Mouse (Mus musculus) intestine, embryonic 16.5 days (tissue): Measurements from ENCODE around the gene Arl6ip4. TPM values are rescaled to one million over a fixed set of nuclear protein-coding genes. Genes with fewer than 3 reads are reported as not detected.
A peak's percentile ranks its signal among the peaks of the same experiment; 100 is the strongest.

Source experiments
- ATAC-seq: fragments of 200-750 bp; cut with Nextera tagmentation; 2 replicates; pipeline ENCODE4 v1.8.0; 2017; ENCODE audit warnings: moderate TSS enrichment, moderate library complexity
- H3K27ac ChIP-seq: fragments of 300-500 bp; sonication (generic); 2 replicates; pipeline ENCODE4 v1.5.1; 2014; ENCODE audit warnings: mild to moderate bottlenecking, low read length
- H3K27me3 ChIP-seq: fragments of 300-500 bp; sonication (generic); replicated peaks from 2 replicates; pipeline ENCODE4 v1.6.1; 2014; ENCODE audit warnings: low read length, control low read depth, mixed read lengths; ENCODE audit not compliant: control insufficient read depth, insufficient read depth
- H3K36me3 ChIP-seq: fragments of 300-500 bp; sonication (generic); 2 replicates; pipeline ENCODE4 v1.6.1; 2014; ENCODE audit warnings: low read length, control low read depth; ENCODE audit not compliant: control insufficient read depth, insufficient read depth
- H3K4me1 ChIP-seq: fragments of 300-500 bp; sonication (generic); 2 replicates; pipeline ENCODE4 v1.6.1; 2014; ENCODE audit warnings: low read length, control low read depth, mixed read lengths; ENCODE audit not compliant: control insufficient read depth, insufficient read depth
- H3K4me2 ChIP-seq: fragments of 300-500 bp; sonication (generic); 2 replicates; pipeline ENCODE4 v1.6.1; 2014; ENCODE audit warnings: low read depth, low read length, control low read depth
- H3K4me3 ChIP-seq: fragments of 300-500 bp; sonication (generic); 2 replicates; pipeline ENCODE4 v1.5.1; 2014; ENCODE audit warnings: mild to moderate bottlenecking, low read length
- H3K9ac ChIP-seq: fragments of 300-500 bp; sonication (generic); 2 replicates; pipeline ENCODE4 v1.6.1; 2014; ENCODE audit warnings: low read depth, low read length
- H3K9me3 ChIP-seq: fragments of 300-500 bp; sonication (generic); 2 replicates; pipeline ENCODE4 v1.6.1; 2016; ENCODE audit warnings: low read length, control low read depth; ENCODE audit not compliant: control insufficient read depth
- whole genome bisulfite sequencing: fragments of 180-500 bp; shearing (Covaris S2); extraction: QIAGEN DNeasy Blood & Tissue Kit; methylation state at CpG from one replicate; pipeline ENCODE4 v1.1.7; 2014; 5-methylcytosine and 5-hydroxymethylcytosine counted together
- polyA plus RNA-seq: library from polyadenylated mRNA; unstranded; fragments of >200 nt; fragmentation: Nextera tagmentation; extraction: Ambion mirVana; gene quantifications from 2 replicates; pipeline ENCODE4 v1.2.1, GENCODE M21; 2015

Arl6ip4 gene
- polyA plus RNA-seq, 1 experiment from 2014 or later, result 84.8 TPM

DNA sequence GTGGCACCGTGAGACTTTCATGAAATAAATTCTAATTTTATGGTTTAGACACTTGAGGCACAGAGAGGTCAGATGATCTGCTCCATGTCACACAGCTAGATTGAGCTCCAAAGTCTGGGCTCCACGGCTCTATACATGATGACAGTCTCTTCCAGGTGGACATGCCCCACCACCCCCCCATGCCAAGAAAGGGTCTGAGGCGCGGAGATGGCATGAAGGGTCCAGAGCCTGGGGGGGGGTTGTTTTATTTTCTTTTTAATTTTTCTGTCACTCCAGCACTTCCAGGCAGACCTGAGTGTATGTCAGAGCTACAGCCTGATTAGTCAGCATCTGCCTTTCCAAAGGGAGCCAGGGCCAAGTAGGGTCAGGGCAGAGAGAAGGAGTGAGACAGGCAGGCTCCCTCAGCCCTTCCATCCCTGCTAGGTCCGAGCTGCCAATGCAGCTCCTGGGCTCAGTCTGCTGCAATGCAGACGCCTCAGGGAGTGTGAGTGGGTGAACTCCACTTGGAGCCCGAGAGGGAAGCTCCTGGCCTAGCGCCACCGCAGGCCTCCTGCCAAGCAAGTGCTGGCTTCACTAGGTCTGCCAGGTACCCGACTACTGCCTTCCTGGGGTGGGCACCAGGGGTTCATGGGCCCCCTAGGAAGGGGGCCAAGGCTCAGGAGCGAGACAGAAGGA lies 22.6 kb upstream of the Arl6ip4 start:
- H3K27ac ChIP-seq, result no peak overlapping the region

DNA sequence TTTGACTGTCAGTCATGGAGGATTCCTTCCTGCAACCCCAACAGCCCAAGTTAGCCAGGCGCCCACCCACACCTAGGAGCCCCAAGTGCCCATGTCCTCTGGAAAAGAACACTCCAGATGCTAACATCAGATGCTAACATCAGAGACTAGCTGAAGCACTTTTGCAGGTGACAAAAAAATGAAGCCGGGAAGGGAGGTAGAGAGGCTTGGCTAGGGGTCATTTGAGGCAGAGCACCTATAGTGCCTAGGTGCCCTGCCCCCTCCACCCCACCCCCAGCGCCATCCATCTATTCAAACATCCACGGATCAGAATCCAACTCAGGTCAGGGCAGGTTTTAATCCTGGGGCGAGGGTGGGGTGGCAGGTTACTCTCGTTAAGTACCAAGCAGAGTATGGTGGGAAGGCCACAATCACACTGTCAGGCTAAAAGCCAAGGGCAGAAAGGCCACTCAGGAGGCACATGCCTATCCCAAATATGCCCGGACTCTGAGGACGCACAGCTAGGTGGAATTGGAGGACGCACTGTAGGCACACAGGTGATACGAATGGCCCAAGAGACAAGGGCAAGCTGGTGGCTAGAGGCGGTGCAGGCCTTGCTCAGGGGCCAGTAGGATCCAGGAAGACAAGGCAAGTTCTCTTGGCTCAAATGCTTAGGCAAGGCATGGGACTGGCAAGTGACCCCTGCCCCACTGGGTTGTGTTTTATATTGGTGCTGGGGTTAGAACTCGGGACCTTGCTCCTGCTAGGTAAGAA lies 21.9 kb upstream of the Arl6ip4 start:
- Histone ChIP-seq H3K27me3 (no peaks in the 10 kb centered on the region), H3K9me3 (no peaks in the 10 kb centered on the region), H3K9ac (no peak overlapping the region), H3K36me3 (no peaks in the 10 kb centered on the region), H3K4me3 (no peak overlapping the region), H3K4me1 (peaks cover 13% of the 10 kb centered on the region), H3K27ac (no peak overlapping the region), H3K4me2 (no peak overlapping the region)
- no peak for ATAC-seq
- 88% methylated on average over 12 of the region's 12 CpGs for WGBS

More for the DNA sequence above, 22.6 kb upstream of the Arl6ip4 start:
- no peak overlapping the region for H3K4me2 ChIP-seq
- H3K27me3 ChIP-seq, result no peaks in the 10 kb centered on the region
- peaks cover 13% of the 10 kb centered on the region for H3K4me1 ChIP-seq
- no peaks in the 10 kb centered on the region for H3K9me3 ChIP-seq
- no peak for ATAC-seq
- no peaks in the 10 kb centered on the region for H3K36me3 ChIP-seq
- H3K9ac ChIP-seq, result no peak overlapping the region
- WGBS, result 72% methylated on average over 11 of the region's 11 CpGs
- H3K4me3 ChIP-seq, result no peak overlapping the region

DNA sequence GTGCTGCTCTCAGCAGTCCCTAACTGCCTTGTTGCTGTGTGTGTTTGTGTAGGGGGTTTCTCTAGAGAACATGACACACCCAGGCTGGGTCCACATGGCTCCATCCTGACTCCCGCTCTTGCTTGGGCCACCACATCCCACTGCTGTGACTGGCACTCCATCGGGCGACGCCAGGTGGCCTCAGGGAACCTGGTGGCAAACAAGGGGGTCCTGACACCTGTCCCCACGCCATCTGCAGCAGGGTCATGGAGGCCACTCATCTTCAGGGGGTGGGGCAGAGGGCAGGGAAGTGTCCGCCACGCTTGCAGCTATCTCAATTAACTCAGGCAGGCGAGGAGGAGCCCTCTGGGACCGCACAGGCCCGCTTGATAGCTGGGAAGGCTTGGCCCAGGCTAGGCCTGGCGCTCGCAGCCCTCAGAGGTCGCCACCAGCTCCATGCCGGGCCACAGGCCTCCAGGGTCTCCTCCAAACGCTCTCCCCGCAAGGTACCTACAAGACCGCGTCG lies 20.8 kb upstream of the Arl6ip4 start:
- Histone ChIP-seq H3K27ac (no peak overlapping the region), H3K4me3 (peak overlapping the region; percentile 61), H3K27me3 (no peaks in the 10 kb centered on the region), H3K9ac (peak overlapping the region; percentile 69), H3K4me1 (peaks cover 13% of the 10 kb centered on the region), H3K36me3 (no peaks in the 10 kb centered on the region), H3K4me2 (peak overlapping the region; percentile 95), H3K9me3 (no peaks in the 10 kb centered on the region)
- ATAC-seq, result peak; percentile 41
- 12% methylated on average over 19 of the region's 19 CpGs for WGBS

DNA sequence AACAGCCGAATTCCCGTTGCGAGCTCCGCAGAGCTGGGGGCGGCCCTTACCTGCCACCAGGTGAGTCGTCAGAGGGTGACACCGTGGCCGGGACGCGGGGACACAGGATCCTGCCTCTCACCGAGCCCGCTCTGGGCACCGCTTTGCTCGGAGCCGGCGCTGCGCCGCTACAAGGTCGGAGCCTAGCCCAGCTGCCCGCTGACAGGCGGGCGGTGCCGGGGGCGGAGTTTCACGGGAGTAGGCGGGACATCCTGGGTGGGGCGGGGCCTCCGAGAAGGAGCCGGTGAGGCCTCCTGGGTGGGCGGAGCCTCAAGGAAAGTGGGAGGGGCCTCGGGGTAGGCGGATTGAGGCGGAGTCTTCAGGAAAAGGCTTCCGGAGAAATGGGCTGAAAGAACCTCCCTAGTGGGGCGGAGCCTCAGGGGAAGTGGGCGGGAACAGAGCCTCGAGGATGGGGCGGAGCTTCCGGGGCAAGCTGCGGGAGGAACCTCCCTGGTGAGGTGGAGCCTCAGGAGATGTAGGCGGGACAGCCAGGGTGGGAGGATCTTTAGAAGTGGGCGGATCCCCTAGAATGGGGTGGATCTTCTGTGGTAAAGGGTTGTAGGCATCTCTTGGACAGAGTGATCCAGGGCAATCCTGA lies 20.2 kb upstream of the Arl6ip4 start, which contains the start of gene Abcb9:
Gene Abcb9 (minus strand): TSS at position 203 of the 637 bp plus-strand sequence.
- no peaks in the 10 kb centered on the region for H3K9me3 ChIP-seq
- 3% methylated on average over 42 of the region's 42 CpGs for WGBS
- ATAC-seq, result peak; percentile 84
- H3K27me3 ChIP-seq, result no peaks in the 10 kb centered on the region
- H3K27ac ChIP-seq, result no peak within 1 kb of the TSS
- H3K4me1 ChIP-seq, result peaks cover 13% of the 10 kb centered on the region
- H3K4me2 ChIP-seq, result peak within 1 kb of the TSS; percentile 95
- peak within 1 kb of the TSS; percentile 61 for H3K4me3 ChIP-seq
- no peaks in the 10 kb centered on the region for H3K36me3 ChIP-seq
- H3K9ac ChIP-seq, result peak within 1 kb of the TSS; percentile 69

DNA sequence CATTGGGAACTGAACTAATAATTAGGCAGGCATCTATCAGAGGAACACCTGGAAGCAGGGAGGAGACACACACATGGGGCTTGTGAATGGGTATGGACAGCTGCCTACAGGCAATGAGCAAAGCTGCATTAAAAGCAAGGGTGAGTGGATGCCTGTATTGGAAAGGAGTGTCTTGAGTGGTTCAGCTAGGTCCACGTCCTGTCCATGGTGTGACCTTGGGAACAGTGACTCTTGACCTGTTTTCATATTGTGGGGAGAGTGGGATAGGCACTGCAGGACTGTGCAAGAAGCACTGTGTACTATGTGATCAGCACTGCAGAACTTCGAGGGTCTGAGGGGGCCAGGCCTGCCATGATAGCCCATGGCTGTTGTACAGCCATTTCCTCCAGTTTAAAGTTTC lies 17.0 kb upstream of the Arl6ip4 start:
- Histone ChIP-seq H3K36me3 (no peaks in the 10 kb centered on the region), H3K27me3 (no peaks in the 10 kb centered on the region), H3K9ac (no peak overlapping the region), H3K4me2 (no peak overlapping the region), H3K4me3 (no peak overlapping the region), H3K27ac (no peak overlapping the region), H3K9me3 (no peaks in the 10 kb centered on the region), H3K4me1 (peaks cover 8% of the 10 kb centered on the region)
- WGBS, result 76% methylated on average over 2 of the region's 2 CpGs
- no peak for ATAC-seq

DNA sequence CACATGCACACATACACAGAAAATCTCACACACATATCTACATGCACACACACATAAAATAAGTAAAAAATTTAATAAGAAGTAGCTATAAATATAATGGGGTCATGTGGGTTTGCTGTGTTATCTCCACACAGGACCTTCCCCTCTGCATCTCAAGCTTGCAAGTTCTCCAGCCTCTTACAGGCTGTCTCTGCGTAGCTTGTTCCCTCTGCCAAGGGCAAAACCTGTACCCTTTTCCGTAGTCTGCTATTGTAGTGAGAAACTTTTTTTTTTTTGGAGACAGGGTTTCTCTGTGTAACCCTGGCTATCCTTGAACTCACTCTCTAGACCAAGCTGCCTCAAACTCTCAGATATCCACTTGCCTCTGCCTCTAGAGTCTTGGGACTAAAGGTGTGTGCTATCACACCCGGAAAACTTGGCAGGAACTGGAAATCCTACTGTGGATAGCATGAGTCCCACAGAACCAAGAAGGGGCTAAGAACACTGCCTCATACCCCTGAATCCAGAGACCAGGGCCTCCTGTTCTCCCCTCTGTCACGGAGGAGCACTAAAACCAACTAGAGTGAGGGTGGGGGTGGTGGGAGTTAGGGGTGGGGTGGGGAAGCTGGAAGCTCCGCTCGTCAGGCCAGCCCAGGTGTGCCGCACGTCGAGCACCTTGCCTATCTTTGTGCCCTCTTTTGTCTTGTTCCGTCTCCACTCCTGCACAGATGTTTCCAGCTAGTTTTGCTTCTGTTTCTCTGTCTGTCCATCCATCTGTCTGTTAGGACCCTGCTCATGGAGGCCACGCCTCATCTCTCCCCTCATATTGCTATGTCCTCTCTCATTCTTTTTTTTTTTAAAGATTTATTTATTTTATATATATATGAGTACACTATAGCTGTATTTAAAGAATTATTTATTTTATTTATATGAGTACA lies 15.5 kb upstream of the Arl6ip4 start:
- WGBS, result 89% methylated on average over 11 of the region's 11 CpGs
- ATAC-seq, result no peak
- H3K27me3 ChIP-seq, result no peaks in the 10 kb centered on the region
- no peak overlapping the region for H3K4me2 ChIP-seq
- H3K9me3 ChIP-seq, result no peaks in the 10 kb centered on the region
- H3K4me1 ChIP-seq, result peaks cover 2% of the 10 kb centered on the region
- H3K36me3 ChIP-seq, result no peaks in the 10 kb centered on the region
- no peak overlapping the region for H3K27ac ChIP-seq
- no peak overlapping the region for H3K9ac ChIP-seq
- H3K4me3 ChIP-seq, result no peak overlapping the region

DNA sequence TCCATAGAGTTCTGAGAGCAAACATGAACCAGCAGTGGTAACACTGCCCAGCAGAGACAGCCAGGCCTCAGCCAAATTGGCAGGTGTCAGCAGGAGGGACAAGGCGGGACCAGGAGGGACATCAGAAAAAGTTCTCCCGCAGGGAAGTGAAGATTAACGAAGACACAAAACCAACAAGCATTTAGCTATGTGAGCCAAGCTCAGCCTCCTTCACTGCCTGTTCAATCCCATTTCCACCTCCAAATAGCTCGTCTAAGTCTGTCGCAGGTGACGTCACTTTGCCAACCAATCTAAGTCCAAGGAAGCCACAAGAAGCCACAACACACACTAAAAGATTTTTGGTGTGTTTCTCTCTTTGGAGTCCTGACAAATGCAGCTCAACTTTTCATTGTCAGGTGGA lies 13.6 kb upstream of the Arl6ip4 start:
- H3K36me3 ChIP-seq, result no peaks in the 10 kb centered on the region
- H3K9ac ChIP-seq, result no peak overlapping the region
- no peak for ATAC-seq
- no peak overlapping the region for H3K4me3 ChIP-seq
- WGBS, result 81% methylated on average over 6 of the region's 6 CpGs
- no peaks in the 10 kb centered on the region for H3K27me3 ChIP-seq
- H3K27ac ChIP-seq, result no peak overlapping the region
- H3K4me2 ChIP-seq, result no peak overlapping the region
- H3K9me3 ChIP-seq, result no peaks in the 10 kb centered on the region
- no peaks in the 10 kb centered on the region for H3K4me1 ChIP-seq

DNA sequence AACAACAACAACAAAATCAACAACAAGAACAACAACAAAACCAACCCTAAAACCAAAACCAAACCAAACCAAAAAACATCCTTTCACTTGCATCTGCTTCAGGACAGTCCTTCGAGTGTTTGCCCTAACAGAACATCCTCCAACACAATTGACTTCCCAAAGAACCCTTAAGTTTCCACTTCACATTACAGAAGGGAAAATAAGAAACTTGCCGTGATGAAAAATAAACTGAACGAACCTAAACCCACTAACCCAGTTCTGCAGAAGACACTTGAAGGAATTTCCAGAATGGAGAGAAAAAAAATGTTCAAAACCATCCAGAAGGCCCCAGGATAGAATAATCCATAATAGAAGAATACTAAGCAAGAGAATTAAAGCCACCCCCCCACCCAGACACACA lies 12.9 kb upstream of the Arl6ip4 start:
- no peak for ATAC-seq
- Histone ChIP-seq H3K27me3 (no peaks in the 10 kb centered on the region), H3K4me2 (no peak overlapping the region), H3K4me3 (no peak overlapping the region), H3K4me1 (no peaks in the 10 kb centered on the region), H3K9ac (no peak overlapping the region), H3K27ac (no peak overlapping the region), H3K36me3 (no peaks in the 10 kb centered on the region), H3K9me3 (no peaks in the 10 kb centered on the region)
- WGBS, result 86% methylated on average over 3 of the region's 3 CpGs
